Mouse (Mus musculus) kidney, adult 2 months (tissue): ENCODE results near the gene Plac8.

ENCODE experiments used
- CTCF ChIP-seq: fragments of 200-500 bp; conservative IDR thresholded peaks from 2 replicates; pipeline ENCODE4 v1.5.1; 2011; ENCODE audit warnings: low read depth, mild to moderate bottlenecking, control low read depth, low read length, moderate library complexity, mixed read lengths; ENCODE audit not compliant: insufficient read depth, insufficient read length
- POLR2A ChIP-seq: fragments of 200-500 bp; IDR thresholded peaks from one replicate; pipeline ENCODE4 v1.6.1; 2011; ENCODE audit warnings: low read depth, low read length, control low read depth

- no peak for TF ChIP-seq CTCF
- no peak for TF ChIP-seq POLR2A
These were observed 13.6 kb upstream of the Plac8 start for GRCm38 (mm10) chr5:100585657-100586056.
